Mouse (Mus musculus) mesoderm, embryonic 11.5 days (tissue): ENCODE data around the gene Olfr799.

Experiments
- DNase-seq: peaks from one replicate; pipeline ENCODE4 v3.0.0-alpha.2; 2012; ENCODE audit warnings: low read depth, low spot score

Olfr799 gene

GRCm38 (mm10) chr10:129637184-129637583, at the start of gene Olfr799:
Gene Olfr799, plus strand, starts transcription at chr10:129637484.
- DNase-seq: no peak

DNA sequence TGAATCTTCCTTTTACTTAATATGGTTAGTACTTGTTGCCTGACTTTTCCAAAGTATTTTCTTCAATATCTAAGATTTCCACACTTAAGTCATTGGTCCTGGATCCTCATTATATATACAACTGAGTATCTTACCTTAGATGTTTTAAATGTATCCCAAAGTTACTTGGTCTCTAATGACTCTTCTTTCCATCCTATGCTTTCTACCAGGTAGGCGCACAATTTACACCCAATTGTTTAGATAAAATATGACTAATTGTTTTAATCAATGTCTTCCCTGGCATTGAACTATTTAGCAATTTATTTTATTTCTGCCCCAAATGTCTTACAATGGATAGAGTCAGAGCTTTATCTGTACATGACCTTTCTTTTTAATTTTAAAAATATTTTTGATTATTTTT, 24.8 kb upstream of the Olfr799 start, which contains the start of gene Olfr796:
Olfr796 (minus strand) TSS at position 101 of the 400 bp plus-strand sequence.
- DNase-seq: no peak

DNA sequence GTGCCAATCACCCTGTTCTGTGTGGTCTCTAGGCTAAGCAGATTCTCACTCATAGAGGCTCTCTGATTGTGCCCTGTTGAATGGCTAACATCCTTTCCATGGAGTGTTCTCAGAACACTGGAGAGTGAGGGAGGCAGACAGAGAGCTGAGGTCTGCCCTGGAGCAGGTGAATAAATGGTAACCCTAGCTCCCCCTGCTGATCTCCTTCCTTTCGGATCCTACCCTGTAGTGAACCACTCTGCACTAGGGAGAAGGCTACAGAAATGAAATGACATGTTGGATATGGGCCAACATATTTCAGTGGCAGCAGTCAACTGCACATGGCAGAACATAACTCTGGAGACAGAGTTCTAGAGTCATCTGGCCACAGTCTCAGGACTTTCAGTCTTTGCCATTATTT, 15.6 kb upstream of the Olfr799 start:
- DNase-seq: no peak

DNA sequence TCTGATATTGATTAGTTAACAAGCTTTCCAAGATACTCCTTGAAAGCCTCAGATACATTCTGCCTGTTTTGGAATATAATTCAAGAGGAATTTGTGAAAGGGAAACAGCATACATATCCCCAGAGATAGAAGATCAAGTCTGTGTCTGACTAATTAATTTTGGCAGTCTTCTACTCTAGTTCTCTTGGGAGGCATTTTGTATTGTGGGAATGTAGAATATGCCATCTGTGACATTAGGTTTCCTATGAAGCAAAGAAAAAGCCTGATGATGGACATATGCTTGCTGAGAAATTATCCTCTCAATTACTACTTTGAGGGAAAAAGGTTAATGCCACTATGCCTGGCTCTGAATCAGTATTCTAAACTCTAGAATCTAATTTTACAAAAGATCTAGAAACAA, 14.0 kb upstream of the Olfr799 start:
- no peak for DNase-seq

GRCm38 (mm10) chr10:129627834-129628233, 9.4 kb upstream of the Olfr799 start, which contains the start of gene Olfr798:
Gene Olfr798, minus strand, starts transcription at chr10:129627934.
- no peak for DNase-seq

DNA sequence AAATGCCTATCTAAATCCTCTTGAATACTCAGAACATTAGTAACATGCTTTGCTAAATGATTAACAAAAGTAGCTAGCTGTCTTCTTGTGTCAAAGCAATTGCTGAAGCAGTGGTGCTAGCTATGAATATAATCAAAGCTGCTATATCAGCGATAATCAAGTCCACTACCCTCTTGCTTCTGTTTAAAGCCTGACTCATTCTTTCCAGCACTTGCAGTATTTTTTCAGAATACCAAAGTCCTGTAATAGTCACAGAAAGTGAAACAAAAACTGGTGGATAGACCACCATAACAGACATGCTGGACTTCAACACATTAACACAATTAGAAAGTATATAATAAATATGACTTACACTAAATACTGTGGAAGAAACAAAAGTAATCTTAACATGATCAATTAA, 14.5 kb downstream of the Olfr799 start:
- no peak for DNase-seq

DNA sequence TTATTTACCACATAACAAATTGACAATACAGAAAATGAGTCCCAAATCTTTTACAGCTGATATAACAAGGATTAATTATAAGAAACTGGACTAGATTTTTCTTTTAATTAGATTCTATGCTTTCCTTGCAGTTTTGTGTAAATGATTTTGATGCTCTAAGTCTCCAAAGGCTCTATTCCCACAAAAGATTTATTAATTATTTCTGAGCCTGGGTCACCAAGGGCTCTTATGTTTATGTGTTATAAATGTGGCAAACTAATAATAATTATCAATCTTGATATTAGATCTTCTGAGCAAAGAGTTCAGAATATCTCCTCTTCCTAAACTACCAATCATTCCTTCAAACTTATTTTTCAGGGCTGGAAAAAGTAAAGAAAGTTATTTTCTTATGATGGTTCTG, 20.1 kb downstream of the Olfr799 start, which contains the start of gene Olfr800:
Olfr800 (plus strand) TSS at position 301 of the 400 bp plus-strand sequence.
- no peak for DNase-seq

- DNase-seq: no peak
Observed at GRCm38 (mm10) chr10:129673765-129674164, 36.5 kb downstream of the Olfr799 start, which contains the start of gene Olfr801. Gene Olfr801, minus strand, starts transcription at chr10:129673865.

DNA sequence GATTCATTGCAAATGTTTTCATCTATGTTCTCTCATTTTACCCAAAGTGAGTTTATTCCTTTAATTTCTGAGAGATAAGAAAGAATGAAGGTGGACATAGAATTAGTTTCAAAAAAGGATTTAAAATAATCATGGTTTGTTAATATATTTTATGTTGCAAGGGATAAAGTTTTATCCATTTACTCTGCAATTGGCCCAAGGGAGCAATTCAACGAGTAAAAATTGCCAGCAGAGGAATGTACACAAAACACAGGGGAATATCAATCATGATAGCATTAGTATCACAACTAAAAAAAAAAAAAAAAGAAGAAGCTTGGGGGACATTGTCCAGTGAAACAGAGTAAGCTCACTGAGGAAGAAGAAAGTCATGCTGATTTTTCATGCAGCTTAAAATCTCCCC, 50.8 kb downstream of the Olfr799 start, which contains the start of gene Olfr802:
Olfr802 (minus strand) TSS at position 101 of the 400 bp plus-strand sequence.
- DNase-seq: no peak

GRCm38 (mm10) chr10:129694186-129694585, 56.9 kb downstream of the Olfr799 start, which contains the start of gene Olfr803:
Gene Olfr803, minus strand, starts transcription at chr10:129694286.
- no peak for DNase-seq
